9 mouse cellular contexts compared by ENCODE assay signal in genomic region chr14:27379404-27379803, GRCm38 (mm10). TPM values are rescaled to one million over a fixed set of nuclear protein-coding genes. Genes with fewer than 3 reads are reported as not detected.
DNase-seq lines count a peak whose midpoint lies in the region; ATAC-seq and TF ChIP-seq lines count a peak whose summit lies in the region.
"Had no signal": no experiment of that assay in that cellular context is flagged by ENCODE, and none has a peak within 500 bp of the region (broad histone marks: within the 10 kb centered on the region; RNA-seq: fewer than 3 reads in every experiment).

No protein-coding gene starts in this region.

- peak overlapping the region; percentile 53 for H3K27ac ChIP-seq in heart, adult 2 months
- H3K27ac ChIP-seq in heart, embryonic 16.5 days (ENCODE audit: low read length) = no peak overlapping the region
- no peak overlapping the region for H3K27ac ChIP-seq in liver, embryonic 14.5 days
- H3K27ac ChIP-seq: limb, embryonic 12.5 days had no signal

- TF ChIP-seq CTCF in heart, adult 2 months (IDR thresholded peaks at IDR 0.05) = no peak
- TF ChIP-seq CTCF in liver, embryonic 14.5 days (IDR thresholded peaks at IDR 0.05; ENCODE audit: low read depth) = no peak

- peak overlapping the region; percentile 48; the same call in 1 of the 2 replicates for H3K9ac ChIP-seq in heart, adult 2 months (ENCODE audit: low read depth, low read length)
- H3K9ac ChIP-seq in heart, embryonic 16.5 days (ENCODE audit: low read length) = no peak overlapping the region
- no peak overlapping the region for H3K9ac ChIP-seq in liver, embryonic 14.5 days (replicated peaks)
- H3K9ac ChIP-seq: limb, embryonic 12.5 days had no signal

- H3K4me3 ChIP-seq in heart, adult 2 months = no peak overlapping the region; the same call in 1 of the 2 replicates
- H3K4me3 ChIP-seq in heart, embryonic 16.5 days (ENCODE audit: low read length) = peak overlapping the region; percentile 9; the same call in 1 of the 2 replicates
- H3K4me3 ChIP-seq in liver, embryonic 14.5 days (ENCODE audit: insufficient read depth in 1 of 2, low read depth in 2 of 2, low read length in 2 of 2) = peak overlapping the region; percentile 11 to 51; a peak in 2 of 4 replicates
- H3K4me3 ChIP-seq: limb, embryonic 12.5 days had no signal

- ATAC-seq in heart, embryonic 16.5 days (replicated peaks; ENCODE audit: extremely low read depth, insufficient read depth, low FRiP score) = no peak
- ATAC-seq in liver, embryonic 14.5 days (ENCODE audit: insufficient read depth) = no peak
- peak; percentile 49; the same call in 1 of the 2 replicates for ATAC-seq in megakaryocyte-erythroid progenitor cell, adult 5-6 weeks (replicated peaks; ENCODE audit: low FRiP score, low TSS enrichment, poor library complexity, severe bottlenecking)

- peak; percentile 56 to 58 for DNase-seq in heart, adult 2 months
- no peak for DNase-seq in heart, postnatal 25 days (ENCODE audit: low spot score)
- DNase-seq in liver, embryonic 14.5 days (ENCODE audit: low read depth in 3 of 3, low spot score in 3 of 3) = no peak
- no peak for DNase-seq in cerebellum, adult 8-10 months
- no peak for DNase-seq in layer of hippocampus, adult 9-10 months (ENCODE audit: low spot score)
- no peak for DNase-seq in MN1 (ENCODE audit: low spot score)

- H3K4me2 ChIP-seq in heart, embryonic 16.5 days (ENCODE audit: low read depth, low read length) = no peak overlapping the region
- peak overlapping the region; percentile 2; the same call in 1 of the 2 replicates for H3K4me2 ChIP-seq in liver, embryonic 14.5 days (ENCODE audit: low read depth)
- H3K4me2 ChIP-seq: limb, embryonic 12.5 days had no signal

- no peaks in the 10 kb centered on the region for H3K79me2 ChIP-seq in heart, adult 2 months (replicated peaks; ENCODE audit: control insufficient read depth, insufficient read depth, low read length)

- WGBS in heart, adult 2 months = 53% methylated on average over 12 of the region's 12 CpGs
- WGBS in heart, embryonic 16.5 days = 73% methylated on average over 12 of the region's 12 CpGs
- 16% methylated on average over 12 of the region's 12 CpGs for WGBS in liver, embryonic 14.5 days (ENCODE audit: insufficient replicate concordance)

- H3K27me3 ChIP-seq in heart, adult 2 months (ENCODE audit: control insufficient read depth, insufficient read depth, low read length) = no peaks in the 10 kb centered on the region
- no peaks in the 10 kb centered on the region for H3K27me3 ChIP-seq in heart, embryonic 16.5 days (ENCODE audit: control insufficient read depth, insufficient read depth, low read length)
- H3K27me3 ChIP-seq in liver, embryonic 14.5 days (ENCODE audit: control insufficient read depth, insufficient read depth, low read length) = no peaks in the 10 kb centered on the region
- H3K27me3 ChIP-seq: limb, embryonic 12.5 days had no signal

- no peaks in the 10 kb centered on the region for H3K9me3 ChIP-seq in heart, embryonic 16.5 days (replicated peaks; ENCODE audit: control insufficient read depth, low read length)
- H3K9me3 ChIP-seq in liver, embryonic 14.5 days (ENCODE audit: control insufficient read depth, low read length) = no peaks in the 10 kb centered on the region
- H3K9me3 ChIP-seq: limb, embryonic 12.5 days had no signal

- H3K4me1 ChIP-seq in heart, adult 2 months (ENCODE audit: control insufficient read depth, insufficient read depth, low read length) = peaks cover 8% of the 10 kb centered on the region
- H3K4me1 ChIP-seq in heart, embryonic 16.5 days (ENCODE audit: control insufficient read depth, insufficient read depth, low read length) = no peaks in the 10 kb centered on the region
- peaks cover 0 to 6% of the 10 kb centered on the region in 2 experiments; a peak in 2 of 4 replicates for H3K4me1 ChIP-seq in liver, embryonic 14.5 days (replicated peaks; ENCODE audit: control insufficient read depth in 2 of 2, insufficient read depth in 2 of 2, low read length in 1 of 2)

- peaks cover 2% of the 10 kb centered on the region; the same call in 1 of the 2 replicates for H3K36me3 ChIP-seq in heart, adult 2 months (ENCODE audit: control insufficient read depth, insufficient read depth, low read length)
- peaks cover 5% of the 10 kb centered on the region; the same call in 1 of the 2 replicates for H3K36me3 ChIP-seq in heart, embryonic 16.5 days (ENCODE audit: control insufficient read depth, insufficient read depth)
- H3K36me3 ChIP-seq in liver, embryonic 14.5 days (replicated peaks; ENCODE audit: control insufficient read depth, insufficient read depth, low read depth) = no peaks in the 10 kb centered on the region

- no peak for TF ChIP-seq EP300 in heart, adult 2 months (IDR thresholded peaks at IDR 0.05; ENCODE audit: insufficient read depth, low read depth, low read length)
- no peak for TF ChIP-seq EP300 in liver, embryonic 14.5 days (IDR thresholded peaks at IDR 0.05; ENCODE audit: low read depth)

- intact Hi-C loops in heart, adult 2 months (cut with DNase I) = loop anchor here (5.0 kb wide), 1 partner anchor 37 kb away; no protein-coding TSS in a partner anchor
- intact Hi-C loops in heart, postnatal 25 days (cut with DNase I) = loop anchor here (2.0 to 5.0 kb wide), 2 partner anchors 19 to 37 kb away; no protein-coding TSS in a partner anchor

- no peak for TF ChIP-seq POLR2A in heart, adult 2 months (IDR thresholded peaks at IDR 0.05; ENCODE audit: insufficient read depth, low read depth, low read length)

RNA-seq across cellular contexts. Expression of gene Fam208a, which starts 49.2 kb away (rescaled TPM):
- 10 to 100 TPM in 1 of 2 experiments, 1 to 10 TPM in 1; 9.8 to 11.4 TPM for total RNA-seq in heart, adult 2 months (2021)
- 3.3 and 7.2 TPM in 2 replicates for polyA plus RNA-seq in heart, adult 2 months (2012; rRNA removed)
- total RNA-seq in heart, postnatal 25 days (2021) = 10 to 100 TPM; 10.2 to 12.4 TPM
- polyA plus RNA-seq in heart, embryonic 16.5 days (2015; fragmentation: Nextera tagmentation; extraction: Ambion mirVana) = 8.5 and 9.5 TPM in 2 replicates
- 6.5 and 9.0 TPM in 2 replicates for polyA plus RNA-seq in liver, embryonic 14.5 days (2012; rRNA removed)
- polyA plus RNA-seq in liver, embryonic 14.5 days (2014; fragmentation: Nextera tagmentation; extraction: Ambion mirVana) = 2.2 and 2.3 TPM in 2 replicates
- total RNA-seq in megakaryocyte-erythroid progenitor cell, adult 5-6 weeks (2014; fragmentation: Nextera tagmentation) = 32.6 and 35.8 TPM in 2 replicates
- total RNA-seq in megakaryocyte-erythroid progenitor cell, adult 5-6 weeks (2017) = 29.9 and 35.3 TPM in 2 replicates

Comparison
In these comparisons a context has a peak if more than half of its experiments do, and no peak if none do; other contexts are left out.
1. DNase-seq: peak in heart, adult 2 months (2 of 2); none in heart, postnatal 25 days (single experiment), liver, embryonic 14.5 days (0 of 3), cerebellum, adult 8-10 months (single experiment), layer of hippocampus, adult 9-10 months (single experiment) and MN1 (single experiment).